Mouse (Mus musculus) liver, embryonic 12.5 days (tissue): ENCODE data around the gene Ddah2. TPM values are rescaled to one million over a fixed set of nuclear protein-coding genes. Genes with fewer than 3 reads are reported as not detected.

ENCODE experiments used
- ATAC-seq: fragments of 200-750 bp; cut with Nextera tagmentation; 2 replicates; pipeline ENCODE4 v1.8.0; 2017; ENCODE audit warnings: moderate number of reproducible peaks, mild to moderate bottlenecking, moderate library complexity
- H3K27ac ChIP-seq: fragments of 300-500 bp; sonication (generic); 2 replicates; pipeline ENCODE4 v1.5.1; 2016; ENCODE audit warnings: mild to moderate bottlenecking
- H3K27me3 ChIP-seq: fragments of 300-500 bp; sonication (generic); replicated peaks from 2 replicates; pipeline ENCODE4 v1.6.1; 2016; ENCODE audit warnings: mild to moderate bottlenecking, moderate library complexity
- H3K36me3 ChIP-seq: fragments of 300-500 bp; sonication (generic); 2 replicates; pipeline ENCODE4 v1.6.1; 2016; ENCODE audit warnings: mild to moderate bottlenecking, moderate library complexity
- H3K4me1 ChIP-seq: fragments of 300-500 bp; sonication (generic); 2 replicates; pipeline ENCODE4 v1.6.1; 2016
- H3K4me2 ChIP-seq: fragments of 300-500 bp; sonication (generic); 2 replicates; pipeline ENCODE4 v1.6.1; 2016; ENCODE audit warnings: mild to moderate bottlenecking, moderate library complexity
- H3K4me3 ChIP-seq: fragments of 300-500 bp; sonication (generic); 2 replicates; pipeline ENCODE4 v1.5.1; 2016; ENCODE audit warnings: mild to moderate bottlenecking, moderate library complexity
- H3K9ac ChIP-seq: fragments of 300-500 bp; sonication (generic); 2 replicates; pipeline ENCODE4 v1.6.1; 2016; ENCODE audit warnings: mild to moderate bottlenecking, moderate library complexity
- H3K9me3 ChIP-seq: fragments of 300-500 bp; sonication (generic); replicated peaks from 2 replicates; pipeline ENCODE4 v1.6.1; 2016; ENCODE audit warnings: mild to moderate bottlenecking, moderate library complexity
- WGBS: fragments of 180-500 bp; shearing (Covaris S2); methylation state at CpG from one replicate; pipeline ENCODE4 v1.1.7; 2016; ENCODE audit not compliant: insufficient replicate concordance; 5-methylcytosine and 5-hydroxymethylcytosine counted together
- polyA plus RNA-seq: library from polyadenylated mRNA; unstranded; fragments of >200 nt; fragmentation: Nextera tagmentation; extraction: Ambion mirVana; gene quantifications from 2 replicates; pipeline ENCODE4 v1.2.1, GENCODE M21; 2016

Ddah2 gene
- polyA plus RNA-seq, 1 experiment from 2014 or later = 49.0 TPM

- peaks cover 67% of the 10 kb centered on the region for H3K27me3 ChIP-seq
- no peaks in the 10 kb centered on the region for H3K36me3 ChIP-seq
- peaks cover 28% of the 10 kb centered on the region for H3K4me1 ChIP-seq
- WGBS = 67% methylated on average over 17 of the region's 17 CpGs
- ATAC-seq = no peak
- H3K9ac ChIP-seq = no peak overlapping the region
- H3K9me3 ChIP-seq = no peaks in the 10 kb centered on the region
- no peak overlapping the region for H3K27ac ChIP-seq
- H3K4me3 ChIP-seq = no peak overlapping the region
- no peak overlapping the region for H3K4me2 ChIP-seq
Measured at GRCm38 (mm10) chr17:35068213-35068914, 9.5 kb downstream of the Ddah2 start.

GRCm38 (mm10) chr17:35070556-35071229 lies 11.9 kb downstream of the Ddah2 start:
- Histone ChIP-seq H3K36me3 (no peaks in the 10 kb centered on the region), H3K4me3 (no peak overlapping the region), H3K4me1 (peaks cover 14% of the 10 kb centered on the region), H3K27ac (no peak overlapping the region), H3K9ac (no peak overlapping the region; the same call in 1 of the 2 replicates), H3K9me3 (no peaks in the 10 kb centered on the region), H3K27me3 (peaks cover 58% of the 10 kb centered on the region), H3K4me2 (no peak overlapping the region)
- WGBS = 45% methylated on average over 6 of the region's 6 CpGs
- no peak for ATAC-seq

GRCm38 (mm10) chr17:35071454-35071853 lies 12.6 kb downstream of the Ddah2 start:
- H3K9ac ChIP-seq = no peak overlapping the region

DNA sequence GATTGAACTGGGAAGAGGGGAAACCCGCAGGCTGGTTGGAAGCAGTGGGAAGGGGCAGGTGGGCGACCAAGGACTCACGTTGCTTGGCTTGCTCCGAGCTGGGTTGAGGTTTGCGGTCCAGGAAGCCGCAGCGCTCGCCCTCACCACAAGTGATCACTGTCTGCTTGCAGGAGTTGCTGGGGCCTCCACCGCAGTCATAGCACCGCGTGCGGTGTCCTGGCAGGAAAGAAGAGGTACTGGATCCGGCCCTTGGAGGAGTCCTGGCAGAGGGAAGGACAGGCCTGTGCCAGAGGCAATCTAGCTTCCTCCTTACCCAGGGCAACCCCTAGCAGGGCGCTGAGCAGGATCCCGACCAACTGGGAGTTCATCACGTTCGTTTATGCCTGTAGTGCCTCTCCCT lies 15.3 kb downstream of the Ddah2 start:
- Histone ChIP-seq H3K9me3 (no peaks in the 10 kb centered on the region), H3K27me3 (peaks cover 46% of the 10 kb centered on the region), H3K4me2 (no peak overlapping the region), H3K36me3 (no peaks in the 10 kb centered on the region), H3K4me3 (no peak overlapping the region), H3K27ac (no peak overlapping the region), H3K4me1 (peaks cover 36% of the 10 kb centered on the region), H3K9ac (no peak overlapping the region)
- 24% methylated on average over 17 of the region's 17 CpGs for WGBS
- ATAC-seq = no peak

More at GRCm38 (mm10) chr17:35071454-35071853, 12.6 kb downstream of the Ddah2 start:
- ATAC-seq = no peak
- Histone ChIP-seq H3K4me3 (no peak overlapping the region), H3K4me1 (peaks cover 13% of the 10 kb centered on the region), H3K27me3 (peaks cover 54% of the 10 kb centered on the region), H3K4me2 (no peak overlapping the region), H3K27ac (no peak overlapping the region), H3K9me3 (no peaks in the 10 kb centered on the region), H3K36me3 (no peaks in the 10 kb centered on the region)
- 73% methylated on average over 9 of the region's 9 CpGs for WGBS

- no peaks in the 10 kb centered on the region for H3K9me3 ChIP-seq
- no peak within 1 kb of the TSS for H3K9ac ChIP-seq
- peaks cover 40% of the 10 kb centered on the region for H3K27me3 ChIP-seq
- no peak within 1 kb of the TSS for H3K4me3 ChIP-seq
- WGBS = 38% methylated on average over 10 of the region's 10 CpGs
- H3K27ac ChIP-seq = 0 out of 2 replicates have a peak within 1 kb of the TSS, but pooled peaks have one; percentile 2
- ATAC-seq = no peak
- H3K4me1 ChIP-seq = peaks cover 57% of the 10 kb centered on the region
- H3K4me2 ChIP-seq = peak within 1 kb of the TSS; percentile 30
- H3K36me3 ChIP-seq = no peaks in the 10 kb centered on the region
Measured at GRCm38 (mm10) chr17:35076507-35077176, 17.8 kb downstream of the Ddah2 start, which contains the start of gene Ly6g6e. Gene Ly6g6e (plus strand): TSS chr17:35076902.

DNA sequence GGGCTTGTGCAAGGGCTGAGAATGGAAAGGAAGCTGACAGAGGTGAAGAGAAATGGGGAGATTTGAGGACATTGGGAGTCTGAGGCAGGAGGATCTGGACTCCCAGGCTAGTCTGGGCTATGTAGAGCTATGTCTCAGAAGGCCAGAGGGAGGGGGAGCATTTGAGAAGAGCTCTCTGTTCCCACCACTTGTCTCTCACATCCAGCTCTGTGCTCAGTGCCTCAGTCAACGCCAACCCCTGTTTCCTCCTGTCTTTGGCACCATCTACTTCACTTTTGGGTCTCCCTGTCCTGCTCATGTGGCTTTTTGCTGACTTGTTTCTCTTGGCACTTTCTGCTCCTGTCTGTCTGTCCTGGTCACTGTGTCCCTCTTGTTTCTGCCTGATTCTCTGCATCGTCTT lies 18.4 kb downstream of the Ddah2 start:
- Histone ChIP-seq H3K9ac (no peak overlapping the region), H3K27me3 (peaks cover 40% of the 10 kb centered on the region), H3K27ac (0 out of 2 replicates have a peak overlapping the region, but pooled peaks have one; percentile 2), H3K4me1 (peaks cover 60% of the 10 kb centered on the region), H3K4me2 (peak overlapping the region; percentile 30; the same call in 1 of the 2 replicates), H3K4me3 (no peak overlapping the region), H3K9me3 (no peaks in the 10 kb centered on the region), H3K36me3 (no peaks in the 10 kb centered on the region)
- 38% methylated on average over 2 of the region's 2 CpGs for WGBS
- no peak for ATAC-seq

- peaks cover 60% of the 10 kb centered on the region for H3K4me1 ChIP-seq
- no peak within 1 kb of the TSS; the same call in 1 of the 2 replicates for H3K9ac ChIP-seq
- H3K9me3 ChIP-seq = no peaks in the 10 kb centered on the region
- H3K27me3 ChIP-seq = peaks cover 40% of the 10 kb centered on the region
- H3K27ac ChIP-seq = peak within 1 kb of the TSS; percentile 83; the same call in 1 of the 2 replicates
- no peaks in the 10 kb centered on the region for H3K36me3 ChIP-seq
- WGBS = 19% methylated on average over 14 of the region's 14 CpGs
- H3K4me3 ChIP-seq = no peak within 1 kb of the TSS
- H3K4me2 ChIP-seq = peak within 1 kb of the TSS; percentile 30
- ATAC-seq = no peak
Measured at GRCm38 (mm10) chr17:35077786-35078233, 19.0 kb downstream of the Ddah2 start, which contains the start of gene Ly6g6d. Gene Ly6g6d (minus strand): TSS chr17:35078065.

DNA sequence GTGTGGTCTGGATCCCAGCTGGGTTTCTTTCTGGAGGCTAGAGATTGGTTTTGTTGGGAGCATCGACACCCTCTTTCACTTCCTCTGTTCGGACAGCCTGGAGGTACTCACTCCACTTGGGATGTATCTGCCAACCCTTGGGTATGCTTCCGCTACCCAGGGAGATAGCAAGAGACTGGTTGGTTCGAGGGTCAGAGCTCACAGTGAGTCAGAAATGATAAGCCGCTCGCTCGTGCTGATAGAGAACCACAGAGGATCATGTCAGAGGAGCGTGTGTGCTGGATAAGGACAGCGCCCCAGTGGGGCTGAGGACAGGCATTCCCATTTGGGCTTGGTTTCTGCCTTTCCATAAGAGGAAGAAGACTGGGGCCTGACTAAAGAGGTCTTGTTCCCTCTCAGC lies 20.9 kb downstream of the Ddah2 start:
- Histone ChIP-seq H3K27me3 (peaks cover 31% of the 10 kb centered on the region), H3K9ac (peak overlapping the region; percentile 62), H3K4me3 (peak overlapping the region; percentile 29), H3K27ac (peak overlapping the region; percentile 83), H3K4me2 (peak overlapping the region; percentile 70), H3K9me3 (no peaks in the 10 kb centered on the region), H3K4me1 (peaks cover 57% of the 10 kb centered on the region), H3K36me3 (no peaks in the 10 kb centered on the region)
- ATAC-seq = peak; percentile 97
- 6% methylated on average over 9 of the region's 9 CpGs for WGBS

DNA sequence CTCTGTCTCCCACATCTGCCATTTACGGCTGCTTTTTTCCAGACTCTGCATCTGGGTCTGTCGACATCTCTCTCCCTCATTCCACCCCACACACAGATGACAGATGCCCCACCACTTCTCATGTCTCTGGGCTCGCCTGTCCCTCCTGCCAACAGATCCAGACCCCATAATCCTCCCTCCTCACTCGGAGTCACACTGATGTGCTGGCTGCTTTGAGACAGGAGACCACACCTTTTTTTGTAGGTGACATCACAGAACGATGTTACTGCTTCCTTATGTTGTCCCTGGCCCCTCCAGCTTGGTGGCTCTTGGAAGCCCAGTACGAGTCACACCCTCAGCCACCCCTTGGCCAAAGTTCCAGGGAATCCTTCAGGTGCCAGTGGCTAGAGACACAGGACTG lies 21.4 kb downstream of the Ddah2 start:
- Histone ChIP-seq H3K9me3 (no peaks in the 10 kb centered on the region), H3K4me3 (peak overlapping the region; percentile 29), H3K27ac (peak overlapping the region; percentile 83), H3K36me3 (no peaks in the 10 kb centered on the region), H3K4me1 (peaks cover 62% of the 10 kb centered on the region), H3K4me2 (peak overlapping the region; percentile 70), H3K27me3 (peaks cover 27% of the 10 kb centered on the region), H3K9ac (peak overlapping the region; percentile 62)
- WGBS = 20% methylated on average over 6 of the region's 6 CpGs
- peak; percentile 50 for ATAC-seq

DNA sequence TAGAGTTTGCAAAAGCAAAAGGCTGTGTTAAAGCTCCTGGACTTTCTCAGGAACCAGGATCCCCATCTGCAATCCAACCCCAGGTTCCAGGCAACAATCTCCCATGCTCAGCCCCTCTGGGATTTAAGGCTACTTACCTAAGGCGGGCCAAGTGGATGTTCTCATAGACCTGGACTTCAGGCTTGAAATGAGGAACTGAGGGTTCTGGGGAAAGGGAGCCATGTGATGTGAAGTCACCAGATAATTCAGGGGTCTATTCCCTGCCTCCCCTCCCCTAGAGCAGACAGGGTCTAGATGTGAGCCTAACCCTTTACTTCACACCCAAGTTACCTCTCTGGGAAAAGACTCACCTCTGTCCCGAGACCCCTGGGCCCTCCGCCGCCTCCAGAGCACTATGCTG lies 21.9 kb downstream of the Ddah2 start:
- Histone ChIP-seq H3K4me2 (peak overlapping the region; percentile 70), H3K4me3 (no peak overlapping the region), H3K27ac (peak overlapping the region; percentile 83), H3K27me3 (peaks cover 27% of the 10 kb centered on the region), H3K9ac (peak overlapping the region; percentile 62), H3K9me3 (no peaks in the 10 kb centered on the region), H3K4me1 (peaks cover 66% of the 10 kb centered on the region), H3K36me3 (no peaks in the 10 kb centered on the region)
- ATAC-seq = no peak
- 87% methylated on average over 4 of the region's 4 CpGs for WGBS

DNA sequence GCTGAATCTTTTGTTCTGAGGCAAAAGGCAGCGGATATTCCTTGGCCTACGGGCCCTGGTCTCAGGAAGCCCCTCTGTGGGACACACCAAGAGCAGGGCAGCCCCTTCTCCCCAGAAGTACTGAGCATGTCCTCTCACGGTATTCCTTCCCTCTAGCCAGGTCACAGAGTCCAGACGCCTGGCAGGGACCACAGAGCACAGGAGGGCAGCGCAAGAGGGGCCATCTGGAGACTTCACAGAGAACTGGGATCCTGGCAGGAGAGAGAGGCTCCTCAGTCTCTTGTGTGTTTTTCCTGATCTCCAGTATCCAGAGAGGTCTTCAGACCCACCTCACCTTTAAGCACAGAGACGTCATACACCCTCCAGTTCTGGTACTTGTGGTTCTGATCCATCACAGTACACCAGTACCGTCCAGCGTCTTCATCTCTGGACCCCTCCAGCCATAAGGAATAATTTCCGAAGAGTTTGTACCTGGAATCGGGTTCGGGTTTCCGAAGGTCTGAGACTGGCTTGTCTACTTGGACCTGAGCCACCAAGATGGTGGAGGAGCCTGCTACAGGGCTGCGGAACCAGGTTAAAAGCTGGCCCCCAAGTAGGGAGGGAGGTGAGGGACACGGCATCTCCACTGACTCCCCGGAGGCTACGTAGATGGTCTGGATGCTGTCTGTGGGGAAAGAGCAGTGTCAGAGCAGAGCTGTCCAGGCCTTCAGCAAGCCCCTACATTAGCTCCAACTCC lies 24.2 kb downstream of the Ddah2 start:
- Histone ChIP-seq H3K27ac (peak overlapping the region; percentile 12; the same call in 1 of the 2 replicates), H3K36me3 (no peaks in the 10 kb centered on the region), H3K4me1 (peaks cover 46% of the 10 kb centered on the region), H3K4me2 (no peak overlapping the region), H3K27me3 (peaks cover 9% of the 10 kb centered on the region), H3K9ac (no peak overlapping the region), H3K9me3 (no peaks in the 10 kb centered on the region), H3K4me3 (no peak overlapping the region)
- 78% methylated on average over 16 of the region's 16 CpGs for WGBS
- ATAC-seq = no peak
